Mouse (Mus musculus) thymus, adult 2 months (tissue): ENCODE measurements around the gene Pfkfb3.

Source experiments
- CTCF ChIP-seq: fragments of 200-500 bp; IDR thresholded peaks from 2 replicates; pipeline ENCODE4 v1.5.1; 2012; ENCODE audit warnings: mild to moderate bottlenecking, control low read depth, low read length, moderate library complexity, borderline replicate concordance; ENCODE audit not compliant: control insufficient read depth, poor library complexity, insufficient read depth; ENCODE audit errors: extremely low read depth
- POLR2A ChIP-seq: fragments of 200-500 bp; IDR thresholded peaks from 2 replicates; pipeline ENCODE4 v1.6.1; 2012; ENCODE audit warnings: mild to moderate bottlenecking, low read length, control low read depth, moderate library complexity; ENCODE audit not compliant: control insufficient read depth, poor library complexity, insufficient read depth; ENCODE audit errors: extremely low read depth

GRCm38 (mm10) chr2:11534826-11535225, 19.1 kb downstream of the Pfkfb3 start:
- no peak for TF ChIP-seq CTCF
- TF ChIP-seq POLR2A = no peak
